Mouse (Mus musculus) intestine, embryonic 15.5 days (tissue): ENCODE results near the gene Mlycd. TPM values are rescaled to one million over a fixed set of nuclear protein-coding genes. Genes with fewer than 3 reads are reported as not detected.
"Not testable (repeated sequence)": the region's sequence is repeated elsewhere in the genome, so short reads cannot be mapped to it uniquely, and the experiment has no call there.

Experiments used
- ATAC-seq: fragments of 200-750 bp; cut with Nextera tagmentation; 2 replicates; pipeline ENCODE4 v1.8.0; 2017; ENCODE audit warnings: moderate TSS enrichment, moderate library complexity
- H3K27ac ChIP-seq: fragments of 300-500 bp; sonication (generic); 2 replicates; pipeline ENCODE4 v1.5.1; 2015; ENCODE audit warnings: mild to moderate bottlenecking, inconsistent platforms
- H3K27me3 ChIP-seq: fragments of 300-500 bp; sonication (generic); replicated peaks from 2 replicates; pipeline ENCODE4 v1.6.1; 2015; ENCODE audit warnings: inconsistent platforms
- H3K36me3 ChIP-seq: fragments of 300-500 bp; sonication (generic); 2 replicates; pipeline ENCODE4 v1.6.1; 2015; ENCODE audit warnings: inconsistent platforms
- H3K4me1 ChIP-seq: fragments of 300-500 bp; sonication (generic); replicated peaks from 2 replicates; pipeline ENCODE4 v1.6.1; 2015; ENCODE audit warnings: inconsistent platforms
- H3K4me2 ChIP-seq: fragments of 300-500 bp; sonication (generic); replicated peaks from 2 replicates; pipeline ENCODE4 v1.6.1; 2015; ENCODE audit warnings: mild to moderate bottlenecking, inconsistent platforms
- H3K4me3 ChIP-seq: fragments of 300-500 bp; sonication (generic); replicated peaks from 2 replicates; pipeline ENCODE4 v1.5.1; 2015; ENCODE audit warnings: inconsistent platforms
- H3K9ac ChIP-seq: fragments of 300-500 bp; sonication (generic); 2 replicates; pipeline ENCODE4 v1.6.1; 2015; ENCODE audit warnings: inconsistent platforms
- H3K9me3 ChIP-seq: fragments of 300-500 bp; sonication (generic); 2 replicates; pipeline ENCODE4 v1.6.1; 2016; ENCODE audit warnings: inconsistent platforms
- WGBS: fragments of 180-500 bp; shearing (Covaris S2); methylation state at CpG from one replicate; pipeline ENCODE4 v1.1.7; 2015; 5-methylcytosine and 5-hydroxymethylcytosine counted together
- polyA plus RNA-seq: library from polyadenylated mRNA; unstranded; fragments of >200 nt; fragmentation: Nextera tagmentation; extraction: Ambion mirVana; gene quantifications from 2 replicates; pipeline ENCODE4 v1.2.1, GENCODE M21; 2015

The Mlycd gene
- 19.2 and 22.5 TPM in 2 replicates for polyA plus RNA-seq

- ATAC-seq = peak; percentile 95
- Histone ChIP-seq H3K4me1 (peaks cover 11% of the 10 kb centered on the region; the same call in 1 of the 2 replicates), H3K9ac (peak within 1 kb of the TSS; percentile 91), H3K27ac (peak within 1 kb of the TSS; percentile 87), H3K4me2 (peak within 1 kb of the TSS; percentile 96), H3K9me3 (no peaks in the 10 kb centered on the region), H3K36me3 (no peaks in the 10 kb centered on the region), H3K4me3 (peak within 1 kb of the TSS; percentile 86), H3K27me3 (no peaks in the 10 kb centered on the region)
- WGBS = 1% methylated on average over 44 of the region's 44 CpGs
Observed at GRCm38 (mm10) chr8:119394524-119395026, at the start of gene Mlycd. Mlycd (plus strand) TSS chr8:119394878.

GRCm38 (mm10) chr8:119345029-119345682 is 49.5 kb upstream of the Mlycd start:
- peak overlapping the region; percentile 92 for H3K9ac ChIP-seq
- WGBS = 48% methylated on average over 22 of the region's 22 CpGs
- peak overlapping the region; percentile 99 for H3K4me3 ChIP-seq
- ATAC-seq = 0 out of 2 replicates have a peak, but pooled peaks have one; percentile 14
- no peaks in the 10 kb centered on the region for H3K27me3 ChIP-seq
- H3K36me3 ChIP-seq = peaks cover 21% of the 10 kb centered on the region
- H3K4me2 ChIP-seq = peak overlapping the region; percentile 61
- H3K27ac ChIP-seq = no peak overlapping the region
- peaks cover 10% of the 10 kb centered on the region for H3K4me1 ChIP-seq
- H3K9me3 ChIP-seq = no peaks in the 10 kb centered on the region

GRCm38 (mm10) chr8:119345683-119346075 is 49.0 kb upstream of the Mlycd start:
- Histone ChIP-seq H3K9me3 (no peaks in the 10 kb centered on the region), H3K36me3 (peaks cover 21% of the 10 kb centered on the region), H3K9ac (no peak overlapping the region), H3K27me3 (no peaks in the 10 kb centered on the region), H3K4me1 (peaks cover 10% of the 10 kb centered on the region), H3K4me2 (peak overlapping the region; percentile 61), H3K27ac (no peak overlapping the region), H3K4me3 (peak overlapping the region; percentile 99; the same call in 1 of the 2 replicates)
- 80% methylated on average over 15 of the region's 15 CpGs for WGBS
- no peak for ATAC-seq

GRCm38 (mm10) chr8:119351647-119352046 is 43.0 kb upstream of the Mlycd start:
- H3K9me3 ChIP-seq = no peaks in the 10 kb centered on the region
- no peak overlapping the region for H3K4me3 ChIP-seq
- peaks cover 18% of the 10 kb centered on the region for H3K36me3 ChIP-seq
- H3K4me2 ChIP-seq = no peak overlapping the region
- no peaks in the 10 kb centered on the region for H3K4me1 ChIP-seq
- WGBS = 91% methylated on average over 19 of the region's 19 CpGs
- no peak overlapping the region for H3K9ac ChIP-seq
- H3K27ac ChIP-seq = no peak overlapping the region
- no peak for ATAC-seq
- no peaks in the 10 kb centered on the region for H3K27me3 ChIP-seq

- no peaks in the 10 kb centered on the region for H3K9me3 ChIP-seq
Observed at GRCm38 (mm10) chr8:119352977-119353658, 41.6 kb upstream of the Mlycd start.

GRCm38 (mm10) chr8:119353659-119354023 is 41.0 kb upstream of the Mlycd start:
- H3K4me2 ChIP-seq = no peak overlapping the region
- WGBS = 81% methylated on average over 6 of the region's 6 CpGs
- H3K4me1 ChIP-seq = no peaks in the 10 kb centered on the region
- H3K9ac ChIP-seq = no peak overlapping the region
- peaks cover 6% of the 10 kb centered on the region; the same call in 1 of the 2 replicates for H3K36me3 ChIP-seq
- H3K27me3 ChIP-seq = no peaks in the 10 kb centered on the region
- no peak overlapping the region for H3K27ac ChIP-seq
- no peaks in the 10 kb centered on the region for H3K9me3 ChIP-seq
- H3K4me3 ChIP-seq = no peak overlapping the region
- no peak for ATAC-seq

More at GRCm38 (mm10) chr8:119352977-119353658, 41.6 kb upstream of the Mlycd start:
- WGBS = 79% methylated on average over 10 of the region's 10 CpGs
- H3K27ac ChIP-seq = no peak overlapping the region
- H3K4me3 ChIP-seq = no peak overlapping the region
- H3K27me3 ChIP-seq = no peaks in the 10 kb centered on the region
- no peak overlapping the region for H3K9ac ChIP-seq
- H3K4me2 ChIP-seq = no peak overlapping the region
- ATAC-seq = no peak
- peaks cover 10% of the 10 kb centered on the region for H3K36me3 ChIP-seq
- no peaks in the 10 kb centered on the region for H3K4me1 ChIP-seq

GRCm38 (mm10) chr8:119356631-119357030 is 38.0 kb upstream of the Mlycd start:
- WGBS = 68% methylated on average over 5 of the region's 5 CpGs
- ATAC-seq, H3K9ac ChIP-seq, H3K4me2 ChIP-seq, H3K4me1 ChIP-seq, H3K27me3 ChIP-seq, H3K36me3 ChIP-seq, H3K4me3 ChIP-seq, H3K27ac ChIP-seq, H3K9me3 ChIP-seq: not testable (repeated sequence)

- Histone ChIP-seq H3K36me3 (no peaks in the 10 kb centered on the region), H3K27me3 (no peaks in the 10 kb centered on the region), H3K9me3 (no peaks in the 10 kb centered on the region), H3K4me1 (no peaks in the 10 kb centered on the region), H3K4me3 (no peak overlapping the region), H3K9ac (no peak overlapping the region), H3K4me2 (no peak overlapping the region), H3K27ac (no peak overlapping the region)
- WGBS = 77% methylated on average over 7 of the region's 7 CpGs
- ATAC-seq = no peak
Observed at GRCm38 (mm10) chr8:119358175-119358574, 36.5 kb upstream of the Mlycd start.

- whole genome bisulfite sequencing = 47% methylated on average over 14 of the region's 14 CpGs
- no peaks in the 10 kb centered on the region for H3K36me3 ChIP-seq
- H3K4me3 ChIP-seq = no peak overlapping the region
- no peak overlapping the region for H3K27ac ChIP-seq
- no peaks in the 10 kb centered on the region for H3K9me3 ChIP-seq
- no peaks in the 10 kb centered on the region for H3K27me3 ChIP-seq
- no peak overlapping the region for H3K4me2 ChIP-seq
- no peaks in the 10 kb centered on the region for H3K4me1 ChIP-seq
- no peak for ATAC-seq
- H3K9ac ChIP-seq = no peak overlapping the region
Observed at GRCm38 (mm10) chr8:119358836-119359235, 35.8 kb upstream of the Mlycd start.

GRCm38 (mm10) chr8:119360686-119361295 is 33.9 kb upstream of the Mlycd start:
- H3K9me3 ChIP-seq = no peaks in the 10 kb centered on the region
- H3K27me3 ChIP-seq = no peaks in the 10 kb centered on the region
- H3K9ac ChIP-seq = no peak overlapping the region
- 28% methylated on average over 8 of the region's 8 CpGs for WGBS
- ATAC-seq = peak; percentile 39; the same call in 1 of the 2 replicates
- H3K4me2 ChIP-seq = no peak overlapping the region
- no peak overlapping the region for H3K27ac ChIP-seq
- no peak overlapping the region for H3K4me3 ChIP-seq
- H3K4me1 ChIP-seq = no peaks in the 10 kb centered on the region
- H3K36me3 ChIP-seq = no peaks in the 10 kb centered on the region

- not testable (repeated sequence) for H3K4me1 ChIP-seq, H3K27me3 ChIP-seq, H3K9me3 ChIP-seq, H3K27ac ChIP-seq, H3K4me3 ChIP-seq, H3K4me2 ChIP-seq, H3K9ac ChIP-seq, H3K36me3 ChIP-seq, ATAC-seq
- WGBS = 78% methylated on average over 9 of the region's 9 CpGs
Observed at GRCm38 (mm10) chr8:119374716-119375115, 20.0 kb upstream of the Mlycd start.

- 73% methylated on average over 7 of the region's 7 CpGs for WGBS
- Histone ChIP-seq H3K27ac (no peak overlapping the region), H3K4me3 (no peak overlapping the region), H3K4me1 (no peaks in the 10 kb centered on the region), H3K36me3 (no peaks in the 10 kb centered on the region), H3K27me3 (no peaks in the 10 kb centered on the region), H3K9ac (no peak overlapping the region), H3K4me2 (no peak overlapping the region), H3K9me3 (no peaks in the 10 kb centered on the region)
- no peak for ATAC-seq
Observed at GRCm38 (mm10) chr8:119378476-119378875, 16.2 kb upstream of the Mlycd start.
